28 mouse cellular contexts compared by ENCODE assay signal in the genomic region with DNA sequence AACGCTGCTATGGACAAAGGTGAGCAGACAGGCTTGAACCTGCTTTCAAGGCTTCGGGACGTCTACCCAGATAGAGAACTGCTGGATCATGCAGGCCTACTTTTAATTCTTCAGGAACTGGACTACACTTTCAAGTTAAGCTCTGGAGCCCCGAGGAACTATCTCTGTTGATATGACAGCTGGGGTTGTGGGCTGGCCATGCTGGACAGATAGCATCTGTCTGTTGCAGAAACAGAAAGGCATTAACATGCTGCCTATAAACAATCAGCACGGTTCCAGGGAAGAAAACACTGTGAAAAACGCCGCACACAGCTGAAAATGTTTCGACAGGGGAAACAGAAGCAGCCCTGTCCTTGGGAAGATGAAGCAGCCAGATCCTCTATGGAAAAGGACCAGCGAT.
DNase-seq lines count a peak whose midpoint lies in the region; ATAC-seq and TF ChIP-seq lines count a peak whose summit lies in the region.
"Had no signal": no experiment of that assay in that cellular context is flagged by ENCODE, and none has a peak within 500 bp of the region (broad histone marks: within the 10 kb centered on the region; RNA-seq: fewer than 3 reads in every experiment).

No protein-coding gene starts in this region.

- no peak overlapping the region for H3K4me3 ChIP-seq in kidney, postnatal 0 days (replicated peaks; ENCODE audit: low read depth, low read length)
- no peak overlapping the region for H3K4me3 ChIP-seq in neural tube, embryonic 15.5 days (replicated peaks)
- H3K4me3 ChIP-seq: embryonic facial prominence, embryonic 12.5 days; erythroblast, embryonic 14.5 days; forebrain, embryonic 12.5 days; forebrain, embryonic 15.5 days; gastrocnemius, adult 2 months; heart, embryonic 12.5 days; heart, embryonic 15.5 days; hindbrain, embryonic 10.5 days; hindbrain, embryonic 13.5 days had no signal

- H3K9ac ChIP-seq in kidney, postnatal 0 days (ENCODE audit: low read depth, low read length) = no peak overlapping the region
- H3K9ac ChIP-seq in neural tube, embryonic 15.5 days (replicated peaks) = no peak overlapping the region
- H3K9ac ChIP-seq: embryonic facial prominence, embryonic 12.5 days; forebrain, embryonic 12.5 days; forebrain, embryonic 15.5 days; heart, embryonic 12.5 days; heart, embryonic 15.5 days; hindbrain, embryonic 13.5 days had no signal

- no peak for DNase-seq in frontal cortex, postnatal 10 days (ENCODE audit: low spot score in 2 of 2)
- peak; percentile 45 for DNase-seq in kidney, postnatal 0 days (ENCODE audit: low spot score)
- DNase-seq in kidney, postnatal 36 days = no peak
- no peak for DNase-seq in neural tube, embryonic 10.5 days (ENCODE audit: extremely low spot score, low spot score)
- DNase-seq: adrenal gland, postnatal 10 days; adrenal gland, postnatal 36 days; B cell, adult 2 months; cerebellum, adult 18-20 months; cerebellum, adult 9-10 months; cerebellum, postnatal 14 days; gastrocnemius, adult 2 months; gastrocnemius, postnatal 14 days; heart, adult 18-20 months; heart, postnatal 10 days; heart, postnatal 36 days had no signal

- no peak overlapping the region for H3K4me2 ChIP-seq in kidney, postnatal 0 days (ENCODE audit: low read length)
- H3K4me2 ChIP-seq in neural tube, embryonic 15.5 days = no peak overlapping the region
- H3K4me2 ChIP-seq: embryonic facial prominence, embryonic 12.5 days; forebrain, embryonic 12.5 days; forebrain, embryonic 15.5 days; heart, embryonic 12.5 days; heart, embryonic 15.5 days; hindbrain, embryonic 13.5 days had no signal

- H3K27ac ChIP-seq in kidney, postnatal 0 days = no peak overlapping the region
- 0 out of 2 replicates have a peak overlapping the region, but pooled peaks have one; percentile 9 for H3K27ac ChIP-seq in neural tube, embryonic 15.5 days (replicated peaks)
- H3K27ac ChIP-seq: embryonic facial prominence, embryonic 12.5 days; forebrain, embryonic 12.5 days; forebrain, embryonic 15.5 days; gastrocnemius, adult 2 months; heart, embryonic 15.5 days; hindbrain, embryonic 10.5 days; hindbrain, embryonic 13.5 days had no signal

- TF ChIP-seq CTCF in kidney, postnatal 0 days (IDR thresholded peaks at IDR 0.05; ENCODE audit: low read depth) = no peak

- H3K27me3 ChIP-seq in kidney, postnatal 0 days (ENCODE audit: insufficient read depth, low read length) = no peaks in the 10 kb centered on the region
- no peaks in the 10 kb centered on the region for H3K27me3 ChIP-seq in neural tube, embryonic 15.5 days (replicated peaks)
- H3K27me3 ChIP-seq: CH12.LX; embryonic facial prominence, embryonic 12.5 days; forebrain, embryonic 12.5 days; forebrain, embryonic 15.5 days; heart, embryonic 12.5 days; heart, embryonic 15.5 days; hindbrain, embryonic 13.5 days; Patski had no signal

- ATAC-seq in frontal cortex, adult (ENCODE audit: low TSS enrichment) = peak; percentile 34; the same call in 1 of the 2 replicates
- ATAC-seq in kidney, postnatal 0 days (replicated peaks; ENCODE audit: low FRiP score, low read depth) = no peak
- ATAC-seq in neural tube, embryonic 15.5 days (ENCODE audit: low FRiP score) = no peak
- ATAC-seq: forebrain, embryonic 15.5 days; hindbrain, embryonic 16.5 days; Patski had no signal

- no peaks in the 10 kb centered on the region for H3K36me3 ChIP-seq in kidney, postnatal 0 days (ENCODE audit: insufficient read depth, low read length)
- no peaks in the 10 kb centered on the region for H3K36me3 ChIP-seq in neural tube, embryonic 15.5 days
- H3K36me3 ChIP-seq: embryonic facial prominence, embryonic 12.5 days; forebrain, embryonic 12.5 days; forebrain, embryonic 15.5 days; heart, embryonic 12.5 days; heart, embryonic 15.5 days; hindbrain, embryonic 10.5 days; hindbrain, embryonic 13.5 days had no signal

- WGBS in kidney, postnatal 0 days = 68% methylated on average over 9 of the region's 9 CpGs
- WGBS in neural tube, embryonic 15.5 days = 69% methylated on average over 9 of the region's 9 CpGs

- no peaks in the 10 kb centered on the region for H3K4me1 ChIP-seq in kidney, postnatal 0 days (replicated peaks; ENCODE audit: insufficient read depth, low read length)
- 0 out of 2 replicates have a peak, but pooled peaks cover 3% of the 10 kb centered on the region for H3K4me1 ChIP-seq in neural tube, embryonic 15.5 days
- H3K4me1 ChIP-seq: forebrain, embryonic 12.5 days; forebrain, embryonic 15.5 days; hindbrain, embryonic 10.5 days had no signal

- no peaks in the 10 kb centered on the region for H3K9me3 ChIP-seq in kidney, postnatal 0 days (replicated peaks; ENCODE audit: low read length)
- H3K9me3 ChIP-seq in neural tube, embryonic 15.5 days (replicated peaks) = no peaks in the 10 kb centered on the region
- H3K9me3 ChIP-seq: embryonic facial prominence, embryonic 12.5 days; forebrain, embryonic 12.5 days; forebrain, embryonic 15.5 days; heart, embryonic 12.5 days; heart, embryonic 15.5 days; hindbrain, embryonic 10.5 days; hindbrain, embryonic 13.5 days had no signal
